Mouse (Mus musculus) bone marrow, adult 2 months (tissue): ENCODE measurements around the gene Ankrd34a.

Experiments
- CTCF ChIP-seq: fragments of 200-500 bp; IDR thresholded peaks from 2 replicates; pipeline ENCODE4 v1.5.1; 2011; ENCODE audit warnings: low read length, control low read depth; ENCODE audit not compliant: control insufficient read depth, insufficient read depth
- POLR2A ChIP-seq: fragments of 200-500 bp; IDR thresholded peaks from 2 replicates; pipeline ENCODE4 v1.6.1; 2011; ENCODE audit warnings: low read depth, mild to moderate bottlenecking, control low read depth, low read length, borderline replicate concordance; ENCODE audit not compliant: control insufficient read depth

DNA sequence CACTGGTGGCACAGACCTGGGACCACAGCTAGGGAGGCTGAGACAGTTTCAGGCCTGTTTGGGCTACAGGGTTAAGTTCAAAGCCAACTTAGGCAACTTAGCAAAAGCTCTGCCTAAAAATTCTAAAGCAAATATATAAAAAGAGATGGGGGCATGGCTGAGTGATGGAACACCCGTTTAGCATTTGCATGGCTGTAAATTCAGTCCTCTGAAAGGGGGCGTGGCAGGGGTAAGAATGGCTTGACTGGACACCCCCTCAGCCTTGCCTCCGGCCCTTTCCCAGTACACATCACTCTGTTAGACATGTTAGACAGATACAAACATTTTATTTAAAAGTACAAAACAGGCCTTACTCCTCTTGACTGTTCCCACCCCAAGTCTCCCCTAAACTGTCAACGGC, 18.9 kb upstream of the Ankrd34a start:
- no peak for TF ChIP-seq CTCF
- TF ChIP-seq POLR2A: no peak
